Mouse (Mus musculus): ENCODE measurements around the gene Cyp2d12. TPM values are rescaled to one million over a fixed set of nuclear protein-coding genes. Genes with fewer than 3 reads are reported as not detected.

The Cyp2d12 gene
- polyA plus RNA-seq, 1 experiment from 2014 or later: not detected

DNA sequence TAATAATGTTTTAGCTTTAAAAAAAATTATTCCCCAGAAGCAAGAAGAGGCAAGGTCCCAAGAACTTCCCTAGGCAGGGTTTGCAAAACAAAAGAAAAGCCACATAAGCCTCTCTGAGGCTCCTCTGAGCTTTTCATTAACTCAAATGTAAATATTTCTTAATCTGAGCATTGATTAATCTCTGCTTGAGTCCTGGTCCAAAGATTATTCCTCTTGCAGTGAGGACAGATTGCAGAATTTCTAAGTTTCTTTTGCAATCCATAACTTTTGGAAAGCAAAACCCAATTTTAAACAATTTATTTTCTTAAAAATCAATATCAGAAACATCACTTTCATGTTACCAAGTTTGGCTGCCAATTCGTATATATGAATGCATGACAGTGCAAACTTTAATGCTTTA lies 18.0 kb downstream of the Cyp2d12 start:
- Histone ChIP-seq H3K27ac (no peak overlapping the region), H3K4me3 (no peak overlapping the region)
- WGBS: 80% methylated on average over 1 of the region's 1 CpGs

DNA sequence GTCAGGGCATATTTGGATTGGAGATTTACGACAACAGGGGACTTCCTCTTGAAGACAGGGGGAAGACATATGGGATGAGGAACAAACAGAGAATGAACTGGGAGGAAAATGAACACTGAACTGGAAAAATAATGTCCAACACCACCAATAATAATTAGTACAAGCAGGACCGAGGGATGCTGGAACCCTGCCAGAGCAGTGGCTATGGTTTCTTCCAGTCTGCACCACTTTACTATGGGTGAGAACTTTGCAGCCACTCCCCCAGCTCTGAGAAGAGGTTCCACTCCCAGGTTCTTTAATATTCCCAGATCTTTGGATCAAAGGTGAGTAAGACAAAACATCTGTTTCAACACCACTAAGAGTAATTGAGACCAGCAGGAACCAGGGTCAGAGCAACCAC lies 24.2 kb downstream of the Cyp2d12 start:
- ATAC-seq (ENCODE audit: low FRiP score, low read depth): no peak
- 86% methylated on average over 2 of the region's 2 CpGs for WGBS
- H3K9me3 ChIP-seq: no peaks in the 10 kb centered on the region
- no peaks in the 10 kb centered on the region for H3K4me1 ChIP-seq
- no peaks in the 10 kb centered on the region for H3K27me3 ChIP-seq (replicated peaks)
- H3K36me3 ChIP-seq: no peaks in the 10 kb centered on the region
- no peak overlapping the region for H3K4me2 ChIP-seq (replicated peaks)
- H3K9ac ChIP-seq: no peak overlapping the region
- H3K27ac ChIP-seq: no peak overlapping the region
- H3K4me3 ChIP-seq: no peak overlapping the region

More for the DNA sequence above, 18.0 kb downstream of the Cyp2d12 start:
- H3K36me3 ChIP-seq: no peaks in the 10 kb centered on the region
- H3K27me3 ChIP-seq (replicated peaks): no peaks in the 10 kb centered on the region
- H3K9me3 ChIP-seq: no peaks in the 10 kb centered on the region
- H3K4me1 ChIP-seq: no peaks in the 10 kb centered on the region
- H3K9ac ChIP-seq: no peak overlapping the region
- ATAC-seq (ENCODE audit: low FRiP score, low read depth): no peak
- no peak overlapping the region for H3K4me2 ChIP-seq (replicated peaks)

DNA sequence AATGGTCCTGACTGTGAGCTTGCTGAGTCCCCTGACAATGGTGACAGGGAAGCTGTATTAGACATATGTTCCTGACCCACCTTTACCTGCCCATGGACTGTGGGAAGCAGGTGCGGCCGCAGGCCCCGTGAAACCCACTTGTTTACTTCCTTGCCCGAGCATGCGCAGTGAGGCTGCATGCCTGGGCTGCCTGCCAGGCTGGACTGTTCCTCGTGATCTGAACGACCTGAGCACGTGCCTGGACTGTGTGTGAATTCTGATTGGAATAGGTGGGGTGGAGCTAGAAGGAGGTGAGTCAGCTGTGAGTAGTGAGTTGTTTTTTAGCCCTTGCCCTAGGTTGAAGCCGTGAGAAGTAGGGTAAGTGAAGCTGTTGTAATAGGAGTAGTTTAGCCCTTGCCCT lies 27.7 kb downstream of the Cyp2d12 start:
- WGBS: 86% methylated on average over 9 of the region's 9 CpGs
- no peaks in the 10 kb centered on the region for H3K27me3 ChIP-seq (replicated peaks)
- H3K36me3 ChIP-seq: no peaks in the 10 kb centered on the region
- H3K4me2 ChIP-seq (replicated peaks): no peak overlapping the region
- H3K9me3 ChIP-seq: no peaks in the 10 kb centered on the region
- H3K4me1 ChIP-seq: no peaks in the 10 kb centered on the region
- no peak overlapping the region for H3K9ac ChIP-seq
- no peak overlapping the region for H3K4me3 ChIP-seq
- ATAC-seq (ENCODE audit: low FRiP score, low read depth): no peak
- H3K27ac ChIP-seq: no peak overlapping the region

Small RNAs within 50 kb of the gene (microRNA-seq; reads per million reads assigned to microRNA genes)
- not detected for gene Gm27924
- gene Gm28023: not detected

Other genes starting within 250 kb of the Cyp2d12 start
- 24.8 and 27.1 TPM in 2 replicates for gene Naga, start 216.1 kb upstream of the Cyp2d12 start, polyA plus RNA-seq (2016; fragmentation: Nextera tagmentation; extraction: Ambion mirVana)
- gene Pheta2, start 216.1 kb upstream of the Cyp2d12 start, polyA plus RNA-seq (2016; fragmentation: Nextera tagmentation; extraction: Ambion mirVana): 3.6 and 4.0 TPM in 2 replicates
- 285 and 313 TPM in 2 replicates for gene Smdt1, start 216.1 kb upstream of the Cyp2d12 start, polyA plus RNA-seq (2016; fragmentation: Nextera tagmentation; extraction: Ambion mirVana)
- gene Ndufa6, start 200.8 kb upstream of the Cyp2d12 start, polyA plus RNA-seq (2016; fragmentation: Nextera tagmentation; extraction: Ambion mirVana): 302 and 313 TPM in 2 replicates
- 2.2 and 2.9 TPM in 2 replicates for gene Cyp2d22, start 174.8 kb upstream of the Cyp2d12 start, polyA plus RNA-seq (2016; fragmentation: Nextera tagmentation; extraction: Ambion mirVana)
- not detected in 2 replicates for gene Cyp2d11, start 161.1 kb upstream of the Cyp2d12 start, polyA plus RNA-seq (2016; fragmentation: Nextera tagmentation; extraction: Ambion mirVana)
- not detected in 2 replicates for gene Cyp2d10, start 147.9 kb upstream of the Cyp2d12 start, polyA plus RNA-seq (2016; fragmentation: Nextera tagmentation; extraction: Ambion mirVana)
- not detected in 2 replicates for gene Cyp2d9, start 121.6 kb upstream of the Cyp2d12 start, polyA plus RNA-seq (2016; fragmentation: Nextera tagmentation; extraction: Ambion mirVana)
- gene Cyp2d34, start 65.9 kb downstream of the Cyp2d12 start, polyA plus RNA-seq (2016; fragmentation: Nextera tagmentation; extraction: Ambion mirVana): not detected in 2 replicates
- not detected in 2 replicates for gene Cyp2d40, start 209.1 kb downstream of the Cyp2d12 start, polyA plus RNA-seq (2016; fragmentation: Nextera tagmentation; extraction: Ambion mirVana)
- not detected in 2 replicates for gene Cyp2d26, start 239.2 kb downstream of the Cyp2d12 start, polyA plus RNA-seq (2016; fragmentation: Nextera tagmentation; extraction: Ambion mirVana)